Mouse (Mus musculus) testis, adult 2 months (tissue): ENCODE results near the gene Gm9821.

Experiments
- CTCF ChIP-seq: fragments of 200-500 bp; IDR thresholded peaks from 2 replicates; pipeline ENCODE4 v1.5.1; 2012; ENCODE audit warnings: low read depth, mild to moderate bottlenecking, inconsistent platforms, low read length, moderate library complexity; ENCODE audit not compliant: control insufficient read depth, insufficient read depth, insufficient replicate concordance
- POLR2A ChIP-seq: fragments of 200-500 bp; IDR thresholded peaks from 2 replicates; pipeline ENCODE4 v1.6.1; 2012; ENCODE audit warnings: low read depth, mild to moderate bottlenecking, inconsistent platforms, low read length, moderate library complexity; ENCODE audit not compliant: control insufficient read depth

- no peak for TF ChIP-seq POLR2A
- no peak for TF ChIP-seq CTCF
Measured at GRCm38 (mm10) chr2:91967962-91968361, 22.5 kb downstream of the Gm9821 start.
